Mouse (Mus musculus) telencephalon, adult 2 months (tissue): ENCODE measurements around the gene Ccdc65.
A peak's percentile ranks its signal among the peaks of the same experiment; 100 is the strongest.

Experiments used
- DNase-seq: peaks from one replicate; pipeline ENCODE4 v3.0.0-alpha.2; 2011; ENCODE audit warnings: low read depth, low spot score

The Ccdc65 gene

DNA sequence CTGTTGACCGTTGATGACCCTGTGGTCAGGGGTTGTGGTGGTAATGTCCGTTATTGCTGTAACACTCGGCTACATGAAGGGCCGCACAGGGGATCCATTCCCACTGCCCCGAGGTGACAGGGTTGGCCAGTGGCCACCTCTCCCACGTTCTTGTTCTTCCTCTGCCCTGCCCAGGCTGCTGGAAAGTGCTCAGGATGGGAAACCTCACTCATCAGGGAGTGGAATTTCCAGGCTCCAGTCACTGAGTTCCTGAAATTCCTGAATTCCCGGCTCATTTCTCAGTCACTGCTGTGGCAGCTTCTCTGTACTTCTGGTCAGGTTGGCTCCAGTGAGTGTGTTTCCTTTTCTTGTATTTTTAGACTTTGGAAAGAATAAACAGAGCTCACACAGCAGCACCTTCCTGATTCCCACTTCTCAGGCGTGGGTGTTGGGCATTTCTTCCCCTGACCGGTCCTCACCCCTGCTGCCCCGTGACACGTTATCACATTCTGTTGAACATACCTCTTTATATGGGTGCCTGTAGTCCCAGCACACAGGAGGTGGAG is 15.8 kb upstream of the Ccdc65 start:
- DNase-seq, result no peak

- DNase-seq, result no peak
Measured at GRCm38 (mm10) chr15:98695726-98696125, 12.3 kb upstream of the Ccdc65 start.

DNA sequence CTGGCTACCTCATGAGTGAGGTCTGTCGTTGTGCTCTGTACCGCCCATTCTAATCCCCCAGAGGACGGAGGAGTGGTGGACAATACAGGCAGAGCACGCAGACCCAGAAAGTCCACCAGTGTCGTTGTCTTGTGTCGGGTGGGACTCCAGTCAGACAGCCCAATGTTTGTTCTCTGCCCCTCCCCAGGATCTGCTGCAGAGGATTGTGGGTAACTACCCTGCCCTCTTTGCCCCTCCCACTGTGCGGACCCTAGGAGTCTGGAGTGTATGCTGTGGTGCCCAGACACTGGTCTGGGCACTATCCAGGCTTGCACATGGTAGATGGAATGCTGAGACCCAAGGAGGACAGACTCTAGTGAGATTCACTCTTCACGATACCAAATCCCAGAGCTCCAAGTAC is 11.8 kb upstream of the Ccdc65 start:
- no peak for DNase-seq

DNA sequence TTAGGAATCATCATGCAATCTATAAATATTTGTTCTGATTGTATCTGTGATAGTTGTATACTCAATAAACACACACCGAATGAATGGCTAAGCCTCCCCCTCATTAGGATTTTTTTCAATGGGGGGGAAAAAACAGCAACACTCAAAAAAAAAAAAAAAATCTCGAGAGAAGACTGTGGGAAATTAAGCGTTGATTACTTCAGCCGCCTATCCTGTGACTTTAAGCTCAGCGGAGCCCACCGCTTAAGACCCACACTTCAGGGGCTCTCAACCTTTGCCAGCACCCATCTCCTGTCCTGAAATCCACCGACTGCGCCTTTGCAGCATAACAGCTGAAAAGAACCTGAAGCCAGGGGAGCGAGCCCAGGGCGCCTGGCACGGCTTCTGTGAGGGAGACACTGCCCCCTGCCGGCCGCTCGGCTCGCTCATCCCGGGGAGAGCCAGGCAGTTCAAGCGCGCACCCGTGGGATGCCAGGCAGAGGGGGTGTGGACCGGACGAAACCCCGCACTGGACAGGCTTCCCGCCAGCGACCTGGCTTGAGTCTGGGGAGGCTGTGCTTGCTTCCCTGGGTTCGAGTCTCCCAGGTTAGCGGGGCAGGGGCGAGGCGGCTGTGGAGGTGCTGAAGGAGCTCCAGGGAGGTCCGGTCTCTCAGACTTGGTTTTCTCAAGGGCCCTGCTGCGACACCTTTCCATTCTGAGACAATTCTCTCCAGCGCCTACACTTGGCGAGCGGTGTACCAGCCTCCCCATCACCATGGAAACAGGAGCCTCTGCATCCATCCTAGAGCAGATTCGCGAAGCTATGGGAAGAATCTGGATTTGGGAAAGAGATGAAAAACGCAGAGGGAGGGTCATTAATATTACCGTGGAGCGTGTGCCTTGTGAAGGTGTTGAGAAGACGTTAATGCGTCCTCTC is 8.6 kb upstream of the Ccdc65 start:
- peak; percentile 89 for DNase-seq

GRCm38 (mm10) chr15:98704312-98704711 is 3.7 kb upstream of the Ccdc65 start:
- DNase-seq, result no peak

DNA sequence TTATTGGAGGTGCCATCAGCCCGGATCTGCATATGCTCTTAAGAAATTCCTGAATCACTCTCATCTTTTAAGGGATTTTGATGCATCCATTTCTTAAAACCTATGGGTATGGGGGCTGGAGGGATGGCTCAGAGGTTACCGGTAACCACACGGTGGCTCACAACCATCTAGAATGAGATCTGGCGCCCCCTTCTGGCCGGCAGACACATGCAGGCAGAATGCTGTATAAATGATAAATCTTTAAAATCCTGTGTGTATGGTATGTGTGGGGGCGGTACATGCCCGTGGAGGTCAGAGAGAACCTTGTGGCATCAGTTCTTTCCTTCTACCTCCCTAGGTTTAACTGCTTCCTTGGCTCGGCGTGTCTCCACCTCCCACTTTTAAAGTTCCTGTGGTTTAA is 2.4 kb downstream of the Ccdc65 start:
- DNase-seq, result no peak

DNA sequence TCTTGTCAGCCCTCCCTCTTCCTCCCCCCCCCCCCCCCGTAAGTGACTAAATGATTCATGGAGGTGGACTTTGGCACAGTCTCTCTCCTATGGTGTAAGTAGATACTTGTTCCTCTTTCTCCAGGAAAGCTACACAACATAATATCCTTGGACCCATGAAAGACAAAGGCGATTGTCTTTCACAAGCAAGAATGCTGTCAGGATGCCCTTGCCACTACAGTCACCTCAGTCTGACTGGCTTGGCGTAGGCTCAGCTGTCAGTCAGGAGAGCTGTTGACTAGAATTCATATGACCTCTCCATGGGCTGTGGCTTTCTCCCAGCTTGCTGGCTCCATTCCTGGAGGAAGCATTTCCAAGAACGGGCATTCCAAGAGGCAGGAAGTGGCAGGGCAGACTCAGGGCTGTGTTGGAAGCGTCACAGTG is 6.2 kb downstream of the Ccdc65 start:
- no peak for DNase-seq

DNA sequence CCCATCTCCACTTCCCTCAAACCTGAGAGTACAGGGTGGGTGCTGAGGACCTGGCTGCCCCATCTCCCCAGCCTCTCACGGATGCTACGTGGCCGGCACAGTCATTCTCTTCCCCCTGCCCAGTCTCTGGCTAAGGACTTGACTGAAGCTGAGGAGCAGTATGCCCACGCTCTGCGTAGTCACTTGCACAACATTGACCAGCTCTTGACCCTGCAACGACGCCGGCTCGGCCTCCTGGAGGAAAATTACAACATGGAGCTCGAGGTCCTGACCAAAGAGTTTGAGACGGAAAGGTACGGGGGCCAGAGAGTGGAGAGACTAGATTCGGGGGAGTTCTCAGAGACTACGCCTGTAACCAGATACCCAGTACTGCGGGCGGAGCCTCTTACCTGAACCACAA is 9.3 kb downstream of the Ccdc65 start:
- DNase-seq, result no peak

- no peak for DNase-seq
Measured at GRCm38 (mm10) chr15:98722191-98722590, 14.2 kb downstream of the Ccdc65 start.

- no peak for DNase-seq
Measured at GRCm38 (mm10) chr15:98722854-98723253, 14.8 kb downstream of the Ccdc65 start.

DNA sequence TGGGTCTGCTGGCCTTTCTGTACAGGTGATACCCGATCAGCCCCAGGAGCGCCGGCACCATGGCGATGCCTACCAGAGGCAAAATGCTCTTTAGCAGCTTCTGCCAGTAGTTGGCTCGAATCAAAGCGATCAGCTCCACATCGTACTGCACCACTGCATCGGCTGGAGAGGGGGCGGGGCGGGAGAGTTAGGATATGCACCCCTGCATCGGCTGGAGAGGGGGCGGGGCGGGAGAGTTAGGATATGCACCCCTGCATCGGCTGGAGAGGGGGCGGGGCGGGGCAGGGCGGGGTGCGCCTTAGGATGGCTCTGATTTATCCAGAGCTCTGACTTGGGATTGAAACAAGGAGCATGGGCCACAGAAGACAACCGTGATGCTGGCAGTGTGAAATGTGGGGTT is 16.4 kb downstream of the Ccdc65 start:
- no peak for DNase-seq

GRCm38 (mm10) chr15:98726079-98726478 is 18.1 kb downstream of the Ccdc65 start:
- no peak for DNase-seq

GRCm38 (mm10) chr15:98726746-98727145 is 18.7 kb downstream of the Ccdc65 start:
- no peak for DNase-seq

GRCm38 (mm10) chr15:98727443-98728321 is 19.7 kb downstream of the Ccdc65 start, which contains the start of gene Fkbp11:
Fkbp11 (minus strand) TSS chr15:98728198.
- DNase-seq, result no peak

- DNase-seq, result no peak
Measured at GRCm38 (mm10) chr15:98728366-98728765, 20.4 kb downstream of the Ccdc65 start.

GRCm38 (mm10) chr15:98729791-98730545 is 22.0 kb downstream of the Ccdc65 start:
- no peak for DNase-seq

- DNase-seq, result no peak
Measured at GRCm38 (mm10) chr15:98730790-98731189, 22.8 kb downstream of the Ccdc65 start.

DNA sequence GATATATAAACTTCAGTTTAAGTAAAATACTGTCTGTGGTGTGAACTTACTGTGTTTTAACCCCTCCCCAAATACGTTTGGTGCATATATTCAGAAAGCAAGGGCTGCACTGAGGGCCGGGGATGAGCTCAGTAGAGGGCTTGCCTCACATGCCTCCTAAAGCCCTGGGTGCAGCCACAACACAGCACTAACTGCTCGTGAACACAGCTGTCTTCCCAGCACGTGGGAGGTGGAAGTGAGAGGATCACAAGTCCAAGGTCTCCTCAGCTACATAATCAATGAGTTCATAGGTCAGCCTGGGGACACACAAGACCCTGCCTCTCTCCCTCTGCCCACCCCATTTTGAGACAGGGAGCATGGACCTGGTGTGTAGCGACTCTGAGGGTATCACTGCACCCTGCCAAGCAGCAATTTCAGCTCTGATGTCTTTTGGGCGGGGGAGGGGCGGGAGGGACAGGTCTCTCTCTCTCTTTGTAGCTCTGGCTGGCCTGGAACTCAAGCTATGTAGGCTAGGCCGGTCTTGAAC is 24.1 kb downstream of the Ccdc65 start:
- no peak for DNase-seq

- no peak for DNase-seq
Measured at GRCm38 (mm10) chr15:98733370-98733769, 25.4 kb downstream of the Ccdc65 start.

GRCm38 (mm10) chr15:98733976-98734566 is 26.1 kb downstream of the Ccdc65 start:
- DNase-seq, result no peak

GRCm38 (mm10) chr15:98736521-98736920 is 28.5 kb downstream of the Ccdc65 start:
- no peak for DNase-seq
